In the genomic region with DNA sequence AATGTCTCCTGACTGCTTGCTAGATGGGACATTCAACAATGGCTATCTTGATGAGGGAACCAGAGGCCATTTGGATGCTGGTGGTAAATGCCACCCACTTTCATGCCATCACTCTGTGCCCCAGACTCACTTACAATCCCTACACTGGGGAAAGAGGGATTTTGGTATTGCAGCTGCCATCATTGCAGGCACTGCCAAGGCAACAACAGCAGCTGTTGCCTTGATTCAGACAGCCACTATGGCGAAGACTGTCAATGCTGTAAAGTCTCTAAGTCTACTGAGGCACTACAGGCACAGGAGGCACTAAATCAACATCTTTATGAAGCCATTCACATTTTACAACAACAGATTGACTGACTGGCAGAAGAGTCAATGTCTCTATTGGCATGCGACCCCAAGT, we compare ENCODE assay signal across 15 mouse cellular contexts.
"Had no signal": no experiment of that assay in that cellular context is flagged by ENCODE, and none has a peak within 500 bp of the region (broad histone marks: within the 10 kb centered on the region; RNA-seq: fewer than 3 reads in every experiment).

No protein-coding gene starts in this region.

- H3K27me3 ChIP-seq: neural tube, embryonic 13.5 days; neural tube, embryonic 15.5 days; stomach, embryonic 15.5 days had no signal

- DNase-seq: retina, postnatal 1 day; right cerebral cortex, adult 18-20 months; right cerebral cortex, postnatal 14 days; right cerebral cortex, postnatal 25 days; right cerebral cortex, postnatal 4 days; spleen, adult 18-20 months; thymus, adult 18-20 months; thymus, adult 2 months; thymus, postnatal 14 days; thymus, postnatal 25 days; thymus, postnatal 36 days; thymus, postnatal 4 days had no signal

- H3K4me2 ChIP-seq: neural tube, embryonic 13.5 days; neural tube, embryonic 15.5 days; stomach, embryonic 15.5 days had no signal

- H3K36me3 ChIP-seq: neural tube, embryonic 15.5 days; stomach, embryonic 15.5 days had no signal

- H3K4me3 ChIP-seq: neural tube, embryonic 13.5 days; neural tube, embryonic 15.5 days; stomach, embryonic 15.5 days had no signal
